Mouse (Mus musculus): ENCODE data around the gene Actl6b.

Gene Actl6b

DNA sequence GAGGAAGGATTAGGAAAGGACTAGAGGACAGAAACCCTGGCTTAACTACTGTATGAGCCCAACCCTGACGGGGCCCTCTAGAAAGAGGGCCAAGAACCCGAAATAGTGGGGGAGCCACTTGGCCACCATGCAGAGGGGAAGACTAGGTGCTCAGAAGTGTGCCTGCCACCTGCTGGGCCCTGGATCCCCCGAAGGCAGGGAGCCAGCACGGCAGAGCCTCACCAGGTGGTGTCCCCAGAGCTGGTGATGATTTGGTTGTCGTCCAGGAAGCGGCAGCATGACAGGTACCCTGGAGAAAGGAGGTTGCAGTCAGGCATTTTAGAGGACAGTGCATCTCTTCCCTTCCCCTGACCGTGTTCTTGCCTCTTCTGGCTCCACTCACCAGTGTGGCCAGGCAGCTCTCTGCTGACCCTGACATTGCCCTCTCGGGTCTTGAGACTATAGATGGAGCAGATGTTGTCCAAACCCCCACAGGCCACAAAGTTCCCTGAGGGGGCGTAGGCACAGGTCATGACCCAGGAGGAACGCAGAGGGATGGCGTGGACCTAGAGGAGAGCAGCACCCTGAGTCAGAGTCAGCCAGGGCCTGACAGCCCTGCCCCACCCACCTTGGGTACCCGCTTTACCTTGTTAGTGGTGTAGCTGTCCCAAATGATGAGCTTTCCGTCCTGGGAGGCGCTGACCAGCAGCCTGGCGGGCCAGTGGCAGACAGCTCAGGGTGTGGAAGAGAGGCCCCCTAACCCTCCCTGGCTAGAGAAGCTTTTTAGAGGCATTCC, 23.9 kb upstream of the Actl6b start:
- DNase-seq (ENCODE audit: low spot score in 2 of 2) = no peak

DNA sequence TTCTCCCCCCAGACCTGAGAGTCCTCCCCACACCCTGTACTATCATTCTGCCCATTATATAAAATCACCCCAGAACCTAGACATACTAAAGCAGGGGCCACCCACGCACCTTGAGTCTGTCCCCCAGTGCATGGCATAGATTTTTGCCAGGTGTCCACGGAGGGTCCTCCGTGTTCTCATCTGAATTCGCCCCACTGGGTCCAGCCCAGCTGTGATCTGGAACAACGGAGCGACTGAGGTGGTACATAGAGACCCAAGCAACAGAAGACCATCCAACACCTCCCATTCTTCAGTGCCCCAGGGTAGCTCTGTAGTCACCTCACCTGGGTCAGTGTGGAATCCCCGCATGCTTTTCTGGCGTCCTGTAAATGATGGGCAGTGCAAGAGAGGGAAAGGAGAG, 23.2 kb upstream of the Actl6b start:
- DNase-seq (ENCODE audit: low spot score in 2 of 2) = no peak

DNA sequence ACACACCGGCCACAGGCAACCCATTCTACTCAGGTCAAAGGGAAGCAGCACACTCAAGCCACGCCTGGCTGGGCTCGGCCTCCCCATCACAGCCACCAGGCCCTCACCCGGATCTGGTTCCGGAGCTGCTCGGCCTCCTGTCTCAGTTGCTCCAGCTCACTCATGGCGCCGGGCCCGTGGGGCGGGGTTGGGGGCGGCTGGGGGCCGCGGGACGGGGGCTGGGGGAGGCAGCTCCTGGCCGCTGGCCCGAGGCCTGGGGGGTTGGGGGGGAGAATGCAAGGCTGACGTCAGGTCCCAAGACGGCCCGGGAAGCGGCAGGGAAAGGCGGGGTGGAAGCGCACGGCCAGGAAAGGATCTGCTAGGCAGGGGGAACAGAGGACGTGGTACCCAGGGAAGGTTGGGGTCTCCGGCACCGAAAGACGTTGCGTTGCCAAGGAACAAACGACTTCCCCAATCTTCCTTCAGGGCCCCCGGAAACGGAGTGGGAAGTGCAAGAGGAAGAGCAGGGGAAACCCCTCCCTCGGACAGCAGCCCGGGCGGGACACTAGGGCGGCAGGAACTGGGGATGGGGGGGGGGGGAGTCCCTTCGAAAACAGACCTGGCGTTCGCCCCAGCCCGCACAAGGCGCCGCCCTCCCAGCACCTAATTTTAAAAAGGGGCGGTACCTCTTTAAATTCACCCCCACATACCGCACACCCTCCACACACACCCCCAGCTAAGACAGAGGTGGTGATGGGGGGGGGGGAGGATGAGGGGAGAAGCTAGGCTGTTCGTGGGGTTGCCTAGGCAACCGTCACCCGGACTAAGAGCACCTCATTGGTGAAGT, 22.5 kb upstream of the Actl6b start:
- DNase-seq (ENCODE audit: low spot score in 2 of 2) = peak; percentile 74 to 85

DNA sequence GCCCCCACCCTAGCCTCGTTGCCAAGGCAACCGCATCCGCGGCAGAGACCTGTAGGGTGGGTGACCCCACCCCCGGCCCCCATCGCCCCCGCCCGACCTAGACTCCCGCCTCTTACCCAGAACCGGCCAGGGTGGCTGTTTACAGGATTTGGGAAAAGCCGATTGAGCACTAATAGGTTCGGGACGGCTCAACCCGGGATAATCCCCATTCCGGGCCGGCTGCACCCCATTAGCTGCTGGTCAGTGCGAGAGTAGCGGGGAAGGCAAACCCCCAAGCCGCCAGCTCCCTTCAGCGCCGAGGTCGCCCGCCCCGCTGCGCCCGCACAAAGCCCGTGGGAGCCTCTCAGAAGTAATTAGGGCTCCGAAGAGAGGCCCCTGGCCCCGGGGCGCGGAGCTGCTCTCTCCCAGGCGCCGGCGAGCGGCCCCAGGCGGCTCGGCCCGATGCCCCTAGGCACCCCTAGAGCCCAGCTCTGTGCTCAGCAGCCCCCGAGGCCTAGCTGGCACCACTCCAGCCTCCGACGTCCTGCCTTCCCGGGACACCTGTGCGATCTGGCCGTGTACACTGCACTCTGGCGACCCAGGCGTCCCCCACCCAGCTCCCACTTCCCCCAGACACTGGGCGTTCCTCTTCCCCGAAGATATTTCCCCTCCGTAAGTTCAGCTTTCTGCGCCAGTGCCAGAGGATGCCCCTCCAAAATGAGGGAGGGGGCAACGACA, 21.7 kb upstream of the Actl6b start:
- DNase-seq (ENCODE audit: low spot score in 2 of 2) = no peak

DNA sequence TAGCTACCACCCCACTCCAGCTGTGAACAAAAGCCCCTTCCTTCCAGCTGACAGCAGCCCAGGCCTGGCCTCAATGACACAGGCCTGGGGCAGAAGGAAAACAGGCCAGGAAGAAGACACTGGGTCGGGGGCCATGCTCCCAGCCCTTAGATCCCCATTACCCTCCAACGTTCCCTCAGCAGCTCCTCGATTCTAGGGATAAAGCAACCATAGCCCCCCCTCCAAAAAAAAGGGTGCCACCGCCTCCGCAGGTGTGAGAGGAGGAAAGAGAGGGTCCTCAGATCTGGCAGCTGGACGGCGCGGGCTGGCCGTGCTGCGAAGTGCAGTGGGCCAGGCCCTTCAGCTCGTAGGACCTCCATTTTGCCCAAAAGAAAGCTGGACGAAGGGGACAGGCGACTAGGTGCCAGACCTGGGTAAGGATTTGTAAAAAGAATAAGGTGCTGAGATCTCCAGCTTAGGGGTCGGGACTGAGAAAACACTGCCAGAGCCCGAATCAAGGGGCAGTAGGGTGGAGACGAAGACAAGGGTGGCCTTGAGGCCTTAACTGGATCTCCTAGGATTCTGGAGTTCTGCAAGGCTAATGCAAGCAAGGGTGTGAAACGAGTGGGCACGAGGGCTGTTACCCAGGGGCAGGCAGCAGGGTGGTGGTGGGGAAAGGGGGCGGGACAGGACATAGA, 21.0 kb upstream of the Actl6b start:
- DNase-seq (ENCODE audit: low spot score in 2 of 2) = no peak

DNA sequence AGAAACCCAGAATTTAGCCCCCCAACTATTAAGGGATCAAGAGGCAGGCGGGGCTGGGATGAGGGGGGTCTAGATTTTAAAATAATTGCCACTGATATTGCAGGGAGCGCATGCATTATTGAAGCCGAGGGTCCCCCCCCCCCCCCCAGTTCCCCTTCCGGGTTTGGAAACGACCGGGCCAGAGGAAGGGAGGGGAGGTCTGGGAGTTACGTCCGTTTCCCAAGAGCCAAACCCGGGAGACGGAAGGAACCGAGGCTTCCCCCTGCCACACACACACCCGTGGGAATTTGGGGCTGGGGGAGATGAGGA, 20.6 kb upstream of the Actl6b start:
- no peak for DNase-seq (ENCODE audit: low spot score in 2 of 2)

DNA sequence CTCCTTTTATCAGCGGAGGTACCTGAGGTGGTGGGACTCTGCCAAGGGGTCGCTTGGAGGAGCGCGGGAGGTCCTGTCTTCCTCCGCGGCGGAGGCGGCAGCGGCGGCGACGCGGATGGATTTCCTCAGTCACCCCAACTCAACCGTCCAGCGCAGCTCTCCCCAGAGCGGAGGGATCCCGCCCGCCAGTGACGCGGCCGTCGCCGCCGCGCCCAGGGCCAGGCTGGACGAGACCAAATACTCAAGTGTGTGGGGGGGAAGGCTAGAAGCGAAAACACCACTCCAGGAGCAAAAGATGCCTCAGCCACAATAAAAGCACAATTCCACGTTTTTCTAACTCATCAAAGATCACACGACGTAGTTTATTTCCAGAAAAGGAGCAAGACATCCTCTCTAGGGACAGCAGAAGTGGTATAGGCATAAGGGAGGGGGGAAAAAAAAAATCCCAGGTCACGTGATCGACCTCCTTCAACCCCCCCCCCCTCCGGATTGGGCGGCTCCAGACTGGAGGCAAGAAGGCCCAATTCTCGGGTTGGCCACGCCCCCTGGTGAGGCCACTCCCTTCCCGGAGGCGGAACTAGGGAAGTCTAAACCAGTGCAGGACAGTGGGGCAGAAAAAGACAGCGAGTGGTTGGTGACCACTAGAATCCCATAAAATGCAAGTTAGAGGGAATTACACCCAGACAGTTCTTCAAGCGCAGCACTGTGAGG, 20.0 kb upstream of the Actl6b start, which contains the start of the genes Epo and Gnb2:
Gene Epo (minus strand): TSS at position 126 of the 711 bp plus-strand sequence.
Gene Gnb2 (minus strand): TSS at position 394 of the 711 bp plus-strand sequence.
- peak; percentile 98 to 99 for DNase-seq (ENCODE audit: low spot score in 2 of 2)

DNA sequence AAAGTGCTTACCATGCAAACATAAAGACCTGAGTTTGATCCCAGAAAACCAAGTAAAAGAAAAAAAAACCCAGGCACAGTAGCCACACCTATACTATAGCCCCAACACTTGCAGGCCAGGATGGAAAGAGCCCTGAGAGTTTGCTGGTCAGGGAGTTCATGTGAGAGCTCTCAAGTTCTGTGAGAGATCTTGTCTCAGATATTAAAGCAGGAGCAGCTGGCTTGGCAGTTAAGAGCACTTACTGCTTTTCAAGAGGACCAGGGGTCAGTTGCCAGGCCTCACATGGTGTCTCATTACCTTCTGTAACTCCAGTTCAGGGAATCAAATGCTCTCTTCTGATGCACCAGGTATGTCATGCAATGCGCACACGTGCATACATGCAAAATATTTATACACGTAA, 18.6 kb upstream of the Actl6b start:
- DNase-seq (ENCODE audit: low spot score in 2 of 2) = no peak

DNA sequence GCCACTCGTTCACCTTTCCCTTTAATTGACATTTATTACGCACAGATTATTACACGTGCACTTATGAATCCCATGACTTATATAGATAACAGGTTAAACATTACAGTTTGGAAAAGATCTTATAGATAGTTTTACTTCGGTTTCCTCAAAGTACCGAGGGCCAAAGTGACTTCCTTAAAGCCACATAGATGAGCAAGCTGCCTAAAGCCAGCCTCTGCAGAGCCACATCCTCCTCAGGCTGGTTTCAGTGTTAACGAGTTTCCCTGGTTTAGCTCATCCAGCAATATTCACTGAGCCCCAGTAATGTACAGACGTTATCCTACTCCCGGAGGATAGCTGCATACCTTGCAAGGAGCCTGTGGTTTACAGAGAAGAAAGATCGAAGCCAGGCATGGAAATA, 18.0 kb upstream of the Actl6b start:
- no peak for DNase-seq (ENCODE audit: low spot score in 2 of 2)

DNA sequence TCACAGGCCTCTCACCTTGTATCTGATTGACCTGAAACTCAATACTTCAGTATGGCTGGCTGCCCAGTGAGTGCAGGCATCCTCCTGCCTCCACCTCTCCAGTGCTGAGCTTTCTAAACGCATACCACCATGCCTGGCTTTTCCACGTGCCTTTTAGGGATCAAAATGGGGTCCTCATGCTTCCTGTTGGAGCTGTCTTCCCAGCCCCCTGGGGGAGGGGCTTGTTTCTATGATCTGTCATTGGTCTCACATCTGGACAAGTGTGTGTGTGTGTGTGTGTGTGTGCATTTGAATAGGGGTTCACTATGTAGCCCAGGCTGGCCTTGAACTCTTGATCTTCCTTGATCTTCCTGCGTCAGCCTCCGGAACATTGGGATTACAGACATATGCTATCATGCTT, 15.9 kb upstream of the Actl6b start:
- no peak for DNase-seq (ENCODE audit: low spot score in 2 of 2)

DNA sequence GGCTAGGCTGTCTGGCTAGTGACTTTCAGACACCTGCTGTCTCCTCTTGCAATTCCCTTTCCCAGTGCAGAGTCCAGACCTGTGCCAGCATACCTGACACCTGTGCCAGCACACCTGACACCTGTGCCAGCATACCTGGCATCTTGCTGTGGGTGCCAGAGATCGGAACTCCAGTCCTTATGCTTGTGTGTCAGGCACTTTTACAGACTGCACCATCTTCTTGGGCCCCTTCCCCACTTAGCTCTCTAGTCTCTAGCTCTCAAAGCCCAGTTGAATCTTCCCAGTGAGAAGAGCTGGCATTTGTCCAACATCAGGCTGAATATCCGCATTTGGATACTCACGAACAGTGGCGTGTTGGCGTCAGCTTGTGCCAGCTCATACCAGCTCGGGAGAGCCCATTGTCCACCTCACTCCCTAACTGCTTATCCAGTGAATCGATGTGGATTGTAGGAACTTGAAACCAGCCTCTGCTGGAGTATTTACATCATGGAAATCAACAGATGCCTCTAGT, 14.0 kb upstream of the Actl6b start:
- peak in 1 of 2 experiments; percentile 58 for DNase-seq (ENCODE audit: low spot score in 2 of 2)

DNA sequence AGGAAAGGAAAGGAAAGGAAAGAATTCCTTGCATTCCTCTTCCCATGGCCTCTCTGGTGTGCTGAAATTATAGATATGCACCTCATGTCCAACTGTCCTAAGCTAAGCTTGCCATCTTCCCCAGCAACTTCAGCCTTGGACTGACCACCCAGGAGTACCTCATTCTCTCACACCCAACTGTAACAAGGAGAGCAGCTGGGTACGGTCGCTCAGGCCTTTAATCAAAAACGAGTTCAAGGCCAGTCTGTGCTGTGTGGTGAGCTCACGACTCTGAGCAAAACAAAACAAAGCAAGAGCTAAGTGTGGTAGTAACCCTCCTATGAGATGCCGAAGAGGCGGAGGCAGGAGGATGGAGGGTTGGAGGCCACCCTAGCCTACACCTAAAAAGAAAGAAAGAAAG, 12.3 kb upstream of the Actl6b start:
- DNase-seq (ENCODE audit: low spot score in 2 of 2) = peak in 1 of 2 experiments; percentile 40

DNA sequence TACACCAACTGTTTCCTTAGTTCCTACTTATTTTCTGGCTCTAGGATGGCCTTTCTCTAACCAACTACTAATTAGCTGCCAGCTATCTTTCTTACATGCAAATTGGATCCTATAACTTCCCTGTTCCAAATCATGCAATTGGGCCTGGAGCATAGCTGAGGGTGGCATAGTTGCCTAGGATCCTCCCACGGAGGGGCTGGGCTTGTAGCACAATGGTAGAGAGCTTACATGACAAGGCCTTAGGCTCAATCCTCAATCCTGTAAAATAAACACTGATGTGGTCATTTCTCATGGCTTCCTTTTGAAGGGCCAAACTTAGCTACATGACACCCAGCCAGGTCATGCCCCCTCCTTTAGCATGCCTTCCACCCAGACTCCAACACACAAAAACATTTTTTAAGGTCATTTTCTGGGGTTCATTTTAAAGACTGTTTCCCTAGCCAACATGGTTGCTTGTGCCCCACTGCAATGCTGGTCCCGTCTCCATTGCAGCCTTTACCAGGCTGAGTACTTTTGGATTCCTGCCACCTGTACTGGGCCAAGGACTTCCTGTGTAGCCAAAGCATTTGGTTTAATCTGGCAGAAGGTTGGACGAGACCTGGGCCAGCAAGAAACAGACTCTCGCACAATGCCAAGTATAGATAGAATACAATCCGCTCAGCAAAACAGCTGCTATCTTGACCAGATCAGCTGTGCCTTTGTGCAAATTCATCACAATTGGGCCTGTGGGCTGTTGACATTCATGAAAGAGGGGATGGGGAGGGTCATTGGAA, 11.4 kb upstream of the Actl6b start:
- DNase-seq (ENCODE audit: low spot score in 2 of 2) = peak in 1 of 2 experiments; percentile 36

DNA sequence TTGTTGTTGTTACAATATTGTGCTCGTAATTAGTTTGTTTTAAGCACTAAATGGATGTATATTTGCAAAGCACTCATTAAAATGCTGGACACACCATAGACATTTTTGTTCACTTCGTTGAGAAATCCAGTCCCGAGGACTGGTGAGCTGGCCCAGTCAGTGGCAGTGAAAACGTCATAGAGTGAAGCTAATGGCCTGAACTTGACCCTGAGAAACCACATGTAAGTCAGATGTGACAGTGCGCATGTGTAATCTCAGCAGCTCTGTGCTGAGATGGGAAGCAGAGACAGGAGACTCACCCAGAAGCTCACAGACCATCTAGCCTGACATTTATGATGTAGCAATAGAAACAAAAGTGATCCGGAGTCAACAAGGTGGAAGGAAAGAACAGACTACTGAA, 8.4 kb upstream of the Actl6b start:
- DNase-seq (ENCODE audit: low spot score in 2 of 2) = peak in 1 of 2 experiments; percentile 45

DNA sequence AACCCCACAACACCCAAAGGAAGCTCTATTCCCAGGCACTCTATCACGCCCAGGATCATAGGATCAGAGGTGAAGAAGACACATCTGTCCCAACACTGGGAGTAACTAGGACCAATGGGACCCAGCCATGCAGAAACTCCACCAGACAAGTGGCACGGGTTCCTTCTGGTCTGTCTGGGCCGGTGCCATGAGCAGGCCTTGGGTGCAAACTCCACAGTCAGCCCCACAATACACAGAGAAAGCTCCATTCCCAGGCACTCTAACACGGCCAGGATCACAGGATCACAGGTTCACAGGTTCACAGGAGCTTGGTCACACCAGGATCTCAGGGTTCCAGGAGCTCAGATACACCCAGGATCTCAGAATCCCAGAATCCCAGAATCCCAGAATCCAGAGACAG, 7.7 kb upstream of the Actl6b start:
- DNase-seq (ENCODE audit: low spot score in 2 of 2) = no peak

DNA sequence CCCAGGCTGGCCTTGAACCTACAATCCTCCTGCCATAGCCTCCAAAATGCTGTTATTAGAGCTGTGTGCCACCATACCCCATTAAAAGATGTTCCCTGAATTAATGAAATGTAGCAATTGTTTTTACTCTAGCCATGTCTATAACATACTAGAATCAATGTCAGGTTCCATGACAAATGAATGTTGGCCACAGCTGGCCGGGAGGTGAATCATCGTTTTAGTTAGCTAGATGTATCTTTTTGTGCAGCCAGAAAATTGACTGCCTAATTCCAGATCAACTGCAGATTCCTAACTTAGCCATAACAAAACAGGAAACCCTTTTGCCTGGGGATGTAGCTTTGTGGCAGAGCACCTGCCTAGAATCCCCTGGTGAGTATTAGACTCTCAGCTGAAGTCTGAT, 3.5 kb upstream of the Actl6b start:
- DNase-seq (ENCODE audit: low spot score in 2 of 2) = no peak

DNA sequence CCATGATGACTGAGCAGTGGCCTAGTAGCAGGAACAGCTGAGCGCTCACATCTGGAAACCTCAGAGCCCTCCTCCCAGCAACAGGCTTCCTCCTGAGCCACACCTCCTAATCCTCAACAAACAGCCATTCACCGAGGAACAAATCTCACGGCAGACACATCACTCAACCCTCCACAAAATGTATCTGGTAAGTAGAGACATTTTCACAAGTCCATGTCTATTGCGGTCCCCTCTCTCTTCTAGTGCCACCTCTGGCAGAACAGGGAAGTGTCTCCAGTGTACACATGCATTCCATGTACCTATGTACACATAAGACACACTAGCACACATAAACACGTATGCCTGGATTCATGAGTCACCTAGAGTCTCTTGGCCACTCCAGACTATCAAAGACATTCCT, 2.2 kb upstream of the Actl6b start:
- DNase-seq (ENCODE audit: low spot score in 2 of 2) = peak in 1 of 2 experiments; percentile 36

DNA sequence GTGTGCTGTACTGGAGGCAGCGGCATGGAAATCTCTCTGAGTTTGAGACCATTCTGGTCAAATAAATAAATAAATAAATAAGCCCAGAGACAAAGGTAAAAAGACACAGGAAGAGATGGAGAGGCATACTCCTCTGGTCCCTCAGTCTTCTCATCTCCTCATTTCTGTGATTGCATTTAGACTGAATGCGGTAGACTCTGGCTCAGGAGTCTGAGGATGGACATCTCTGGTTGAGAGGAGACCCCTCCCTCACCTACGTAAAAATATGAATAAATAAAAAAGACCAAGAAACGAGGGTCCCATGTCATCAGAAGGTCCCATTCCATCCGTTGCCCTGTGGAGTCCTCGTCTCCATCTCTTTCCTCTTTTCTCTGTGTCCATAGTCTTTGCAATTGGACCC, 317 bp upstream of the Actl6b start:
- DNase-seq (ENCODE audit: low spot score in 2 of 2) = no peak

DNA sequence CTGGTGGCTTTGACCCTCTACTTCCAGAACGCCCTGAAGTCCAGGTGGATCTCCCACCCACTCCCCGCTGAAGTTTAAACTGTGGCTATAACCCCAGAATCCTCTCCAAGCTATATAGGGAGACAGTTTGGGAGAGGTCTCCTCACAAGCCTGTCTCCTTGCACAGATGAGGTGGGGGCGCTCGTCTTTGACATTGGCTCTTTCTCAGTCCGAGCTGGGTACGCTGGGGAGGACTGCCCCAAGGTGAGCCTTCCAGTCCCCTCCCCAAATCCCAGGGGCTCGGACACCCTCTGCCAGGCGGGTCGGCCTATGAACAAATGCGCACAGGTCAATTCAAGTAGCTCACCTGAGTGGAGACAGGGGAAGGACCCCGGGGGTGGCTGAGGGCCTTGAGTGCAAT, 581 bp downstream of the Actl6b start:
- no peak for DNase-seq (ENCODE audit: low spot score in 2 of 2)

DNA sequence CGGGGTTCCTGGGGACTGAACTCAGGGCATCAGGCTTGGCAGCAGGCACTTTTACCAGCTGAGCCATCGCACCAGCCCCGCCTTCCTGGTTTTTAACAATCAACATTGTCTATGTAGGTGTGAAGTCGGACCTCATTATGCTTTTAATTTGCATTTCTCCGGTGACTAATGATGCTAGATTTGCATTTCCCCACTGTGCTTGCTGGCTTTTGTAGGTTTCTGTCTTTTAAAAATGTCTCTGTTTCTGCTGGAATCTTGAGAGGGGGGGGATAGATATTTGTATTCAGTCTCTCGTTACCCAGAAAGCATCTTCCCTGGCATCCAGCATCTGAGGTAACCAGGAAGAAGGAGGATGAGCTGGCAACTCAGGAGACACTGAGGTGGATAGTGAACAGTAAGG, 8.2 kb downstream of the Actl6b start:
- no peak for DNase-seq (ENCODE audit: low spot score in 2 of 2)

Measured in urinary bladder, postnatal 4 days (tissue).